In the genomic region with DNA sequence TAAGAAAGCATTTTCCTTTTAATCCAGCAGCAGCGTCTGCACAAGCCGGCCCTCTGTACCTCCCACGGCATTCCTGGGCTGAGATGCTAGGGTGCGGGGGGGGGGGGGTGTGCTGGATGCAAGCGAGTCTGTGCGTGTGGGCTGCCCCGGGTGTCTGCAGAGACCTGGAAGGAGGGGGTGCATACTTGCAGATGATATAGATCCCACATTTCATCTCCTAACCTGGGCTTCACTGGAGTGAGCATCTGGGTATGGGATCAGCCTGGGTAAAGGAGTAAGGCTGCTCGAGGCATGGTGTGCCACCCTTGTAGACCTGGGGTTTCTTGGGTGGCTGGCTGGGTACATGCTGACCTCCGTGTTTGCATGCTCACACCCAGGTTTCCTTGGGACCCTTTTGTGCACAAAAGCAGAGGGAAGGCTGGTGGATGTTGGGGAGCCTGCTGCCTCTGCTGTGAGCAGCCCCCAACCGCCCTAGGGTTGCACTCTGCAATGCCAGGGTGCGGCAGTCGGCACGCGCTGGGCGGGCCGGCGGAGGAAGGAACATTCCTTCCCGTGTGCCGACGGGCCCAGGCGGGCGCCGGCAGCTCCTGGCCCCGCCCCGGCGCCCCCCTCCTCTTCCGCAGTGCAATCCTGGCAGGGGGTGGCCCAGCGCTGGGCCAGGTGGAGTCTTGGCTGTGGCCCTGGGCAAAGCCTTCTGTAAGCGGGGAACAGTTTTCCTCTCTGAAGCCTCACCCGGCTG, we compare ENCODE assay signal across 8 mouse cellular contexts. TPM values are rescaled to one million over a fixed set of nuclear protein-coding genes. Genes with fewer than 3 reads are reported as not detected.
DNase-seq lines count a peak whose midpoint lies in the region; ATAC-seq and TF ChIP-seq lines count a peak whose summit lies in the region.

No protein-coding gene starts in this region.

- peak overlapping the region; percentile 48 for H3K4me3 ChIP-seq in cortical plate, adult 2 months (ENCODE audit: insufficient read depth, low read length)
- peak overlapping the region; percentile 56 for H3K4me3 ChIP-seq in hindbrain, embryonic 11.5 days (ENCODE audit: low read depth, low read length)
- peak overlapping the region; percentile 74 for H3K4me3 ChIP-seq in liver, embryonic 11.5 days (ENCODE audit: low read depth, low read length)
- H3K4me3 ChIP-seq in midbrain, embryonic 16.5 days (ENCODE audit: low read depth, low read length): peak overlapping the region; percentile 56

- intact Hi-C loops in left cerebral cortex, postnatal 14 days (cut with DNase I): no loop called here

- H3K27me3 ChIP-seq in hindbrain, embryonic 11.5 days (ENCODE audit: control insufficient read depth, insufficient read depth, low read length): peaks cover 3% of the 10 kb centered on the region; the same call in 1 of the 2 replicates
- H3K27me3 ChIP-seq in liver, embryonic 11.5 days (replicated peaks; ENCODE audit: control insufficient read depth, insufficient read depth, low read length): peaks cover 71% of the 10 kb centered on the region
- peaks cover 8% of the 10 kb centered on the region for H3K27me3 ChIP-seq in midbrain, embryonic 16.5 days (ENCODE audit: control insufficient read depth, insufficient read depth, low read depth, low read length)

- no peaks in the 10 kb centered on the region for H3K4me1 ChIP-seq in cortical plate, adult 2 months (ENCODE audit: control insufficient read depth, insufficient read depth, low read length)
- H3K4me1 ChIP-seq in hindbrain, embryonic 11.5 days (replicated peaks; ENCODE audit: control insufficient read depth, insufficient read depth, low read length): peaks cover 34% of the 10 kb centered on the region
- H3K4me1 ChIP-seq in liver, embryonic 11.5 days (replicated peaks; ENCODE audit: control insufficient read depth, insufficient read depth, low read length): peaks cover 53% of the 10 kb centered on the region
- peaks cover 44% of the 10 kb centered on the region for H3K4me1 ChIP-seq in midbrain, embryonic 16.5 days (ENCODE audit: control insufficient read depth, insufficient read depth, low read length)

- TF ChIP-seq POLR2A in cortical plate, adult 2 months (IDR thresholded peaks at IDR 0.05; ENCODE audit: extremely low read depth, insufficient read depth, low read length): 0 out of 2 replicates have a peak, but pooled peaks have one; percentile 5

- peak; percentile 12; the same call in 1 of the 2 replicates for ATAC-seq in hindbrain, embryonic 11.5 days (ENCODE audit: low FRiP score)
- no peak for ATAC-seq in liver, embryonic 11.5 days (replicated peaks; ENCODE audit: low FRiP score)
- ATAC-seq in midbrain, embryonic 16.5 days: no peak

- TF ChIP-seq CTCF in cortical plate, adult 2 months (IDR thresholded peaks at IDR 0.05; ENCODE audit: extremely low read depth, insufficient read depth, low read length): no peak

- peak overlapping the region; percentile 80 for H3K9ac ChIP-seq in hindbrain, embryonic 11.5 days (ENCODE audit: low read depth, low read length)
- H3K9ac ChIP-seq in liver, embryonic 11.5 days (ENCODE audit: low read depth, low read length): peak overlapping the region; percentile 54
- peak overlapping the region; percentile 70 for H3K9ac ChIP-seq in midbrain, embryonic 16.5 days (ENCODE audit: low read depth, low read length)

- H3K36me3 ChIP-seq in hindbrain, embryonic 11.5 days (ENCODE audit: control insufficient read depth, insufficient read depth, low read length): peaks cover 15% of the 10 kb centered on the region
- H3K36me3 ChIP-seq in liver, embryonic 11.5 days (ENCODE audit: control insufficient read depth, insufficient read depth, low read length): peaks cover 4% of the 10 kb centered on the region; the same call in 1 of the 2 replicates
- H3K36me3 ChIP-seq in midbrain, embryonic 16.5 days (ENCODE audit: control insufficient read depth, insufficient read depth, low read length): no peaks in the 10 kb centered on the region

- under 1% methylated on average over 27 of the region's 30 CpGs for WGBS in hindbrain, embryonic 11.5 days
- WGBS in liver, embryonic 11.5 days: 9% methylated on average over 30 of the region's 30 CpGs
- 3% methylated on average over 25 of the region's 30 CpGs for WGBS in midbrain, embryonic 16.5 days

- peak overlapping the region; percentile 83 for H3K4me2 ChIP-seq in hindbrain, embryonic 11.5 days (replicated peaks; ENCODE audit: low read depth, low read length)
- H3K4me2 ChIP-seq in liver, embryonic 11.5 days: peak overlapping the region; percentile 92
- peak overlapping the region; percentile 52 for H3K4me2 ChIP-seq in midbrain, embryonic 16.5 days (ENCODE audit: low read length)

- H3K27ac ChIP-seq in cortical plate, adult 2 months (ENCODE audit: insufficient read depth, low read length): peak overlapping the region; percentile 83
- peak overlapping the region; percentile 98 for H3K27ac ChIP-seq in hindbrain, embryonic 11.5 days (ENCODE audit: low read depth, low read length)
- H3K27ac ChIP-seq in liver, embryonic 11.5 days (ENCODE audit: low read depth, low read length): peak overlapping the region; percentile 61
- peak overlapping the region; percentile 83 for H3K27ac ChIP-seq in midbrain, embryonic 16.5 days (ENCODE audit: low read length)

- DNase-seq in testis, postnatal 10 days (ENCODE audit: low spot score): peak; percentile 74
- DNase-seq in testis, postnatal 14 days (ENCODE audit: low spot score): no peak
- DNase-seq in hindbrain, embryonic 11.5 days (ENCODE audit: low spot score): peak; percentile 75
- no peak for DNase-seq in liver, embryonic 11.5 days (ENCODE audit: low spot score)
- DNase-seq in left cerebral cortex, postnatal 14 days (ENCODE audit: low spot score in 2 of 2): no peak
- no peak for DNase-seq in frontal cortex, adult 2 months (ENCODE audit: extremely low spot score in 1 of 2, low spot score in 1 of 2)

- no peaks in the 10 kb centered on the region for H3K9me3 ChIP-seq in hindbrain, embryonic 11.5 days (ENCODE audit: control insufficient read depth, low read length)
- H3K9me3 ChIP-seq in liver, embryonic 11.5 days (ENCODE audit: control insufficient read depth, low read length): no peaks in the 10 kb centered on the region
- H3K9me3 ChIP-seq in midbrain, embryonic 16.5 days (replicated peaks; ENCODE audit: control insufficient read depth, low read length, poor library complexity, severe bottlenecking): no peaks in the 10 kb centered on the region

RNA-seq across cellular contexts. Expression of gene Lfng, which starts 3.3 kb away (rescaled TPM):
- 35.1 and 37.0 TPM in 2 replicates for polyA plus RNA-seq in cortical plate, adult 2 months (2012; rRNA removed)
- 34.1 and 38.8 TPM in 2 replicates for polyA plus RNA-seq in hindbrain, embryonic 11.5 days (2014; fragmentation: Nextera tagmentation; extraction: Ambion mirVana)
- polyA plus RNA-seq in liver, embryonic 11.5 days (2014; fragmentation: Nextera tagmentation; extraction: Ambion mirVana): 10.6 and 11.0 TPM in 2 replicates
- polyA plus RNA-seq in midbrain, embryonic 16.5 days (2015; fragmentation: Nextera tagmentation; extraction: Ambion mirVana): 18.4 and 23.1 TPM in 2 replicates
- 10 to 100 TPM; 18.8 to 28.4 TPM for total RNA-seq in left cerebral cortex, postnatal 14 days (2021)
- 28.7 and 36.2 TPM in 2 replicates for polyA plus RNA-seq in frontal cortex, adult 2 months (2012; rRNA removed)

RNA-seq across cellular contexts. Expression of gene Ttyh3, which starts 38.4 kb away (rescaled TPM):
- polyA plus RNA-seq in cortical plate, adult 2 months (2012; rRNA removed): 114 and 119 TPM in 2 replicates
- 52.9 and 53.1 TPM in 2 replicates for polyA plus RNA-seq in hindbrain, embryonic 11.5 days (2014; fragmentation: Nextera tagmentation; extraction: Ambion mirVana)
- polyA plus RNA-seq in liver, embryonic 11.5 days (2014; fragmentation: Nextera tagmentation; extraction: Ambion mirVana): 24.3 and 26.5 TPM in 2 replicates
- polyA plus RNA-seq in midbrain, embryonic 16.5 days (2015; fragmentation: Nextera tagmentation; extraction: Ambion mirVana): 56.0 and 61.5 TPM in 2 replicates
- total RNA-seq in left cerebral cortex, postnatal 14 days (2021): 100 to 1,000 TPM; 342 to 349 TPM
- polyA plus RNA-seq in frontal cortex, adult 2 months (2012; rRNA removed): 137 and 141 TPM in 2 replicates

RNA-seq across cellular contexts. Expression of gene Grifin, which starts 45.6 kb away (rescaled TPM):
- 0.26 and 1.4 TPM in 2 replicates for polyA plus RNA-seq in cortical plate, adult 2 months (2012; rRNA removed)
- not detected in 2 replicates for polyA plus RNA-seq in hindbrain, embryonic 11.5 days (2014; fragmentation: Nextera tagmentation; extraction: Ambion mirVana)
- polyA plus RNA-seq in liver, embryonic 11.5 days (2014; fragmentation: Nextera tagmentation; extraction: Ambion mirVana): 1.8 and 2.6 TPM in 2 replicates
- polyA plus RNA-seq in midbrain, embryonic 16.5 days (2015; fragmentation: Nextera tagmentation; extraction: Ambion mirVana): 0.43 TPM in 1 of 2 replicates, not detected in the other
- total RNA-seq in left cerebral cortex, postnatal 14 days (2021): not detected
- polyA plus RNA-seq in frontal cortex, adult 2 months (2012; rRNA removed): 0.21 and 0.34 TPM in 2 replicates

Comparison
In these comparisons a context has a peak if more than half of its experiments do, and no peak if none do; other contexts are left out.
1. DNase-seq: peak in testis, postnatal 10 days (single experiment) and hindbrain, embryonic 11.5 days (single experiment); none in testis, postnatal 14 days (single experiment), liver, embryonic 11.5 days (single experiment), left cerebral cortex, postnatal 14 days (0 of 2) and frontal cortex, adult 2 months (0 of 2).
2. Peak in every context shown above with its lines, with median percentiles within 50 percentile points of each other: H3K27ac ChIP-seq, H3K4me3 ChIP-seq, H3K4me2 ChIP-seq and H3K9ac ChIP-seq.